Mouse (Mus musculus) right cerebral cortex, postnatal 36 days (tissue): ENCODE measurements at regions not wholly inside any gene's neighbourhood (a gene's known extent, or its start where the extent isn't known, plus 50 kb on each side); places are given as distances from the start of the nearest gene placed in this dataset.
"Not testable (repeated sequence)": the region's sequence is repeated elsewhere in the genome, so short reads cannot be mapped to it uniquely, and the experiment has no call there.

ENCODE experiments used
- DNase-seq, 2 experiments: peaks; one replicate each; pipeline ENCODE4 v3.0.0; 2022; ENCODE audit warnings: low spot score in 2 of 2, mixed read lengths in 1 of 2

DNA sequence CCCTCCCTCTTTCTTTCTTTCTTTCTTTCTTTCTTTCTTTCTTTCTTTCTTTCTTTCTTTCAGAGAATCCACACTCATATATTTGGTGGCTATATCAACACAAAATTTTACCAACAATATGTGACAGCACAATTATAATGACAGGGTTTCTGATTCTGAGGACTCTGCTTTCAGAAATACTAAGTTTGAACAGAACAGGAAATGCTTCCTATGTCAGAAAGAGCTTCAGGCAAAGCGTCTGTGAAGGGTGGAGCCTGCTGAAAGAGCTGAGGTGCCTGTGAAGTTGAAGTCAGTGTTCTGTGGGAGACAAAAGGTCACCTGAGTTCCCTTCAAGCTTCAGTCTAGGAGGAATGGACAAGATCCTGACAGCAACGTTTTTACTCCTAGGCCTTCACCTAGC is 670.8 kb upstream of the Olfr1507 start:
- not testable (repeated sequence) for DNase-seq

DNA sequence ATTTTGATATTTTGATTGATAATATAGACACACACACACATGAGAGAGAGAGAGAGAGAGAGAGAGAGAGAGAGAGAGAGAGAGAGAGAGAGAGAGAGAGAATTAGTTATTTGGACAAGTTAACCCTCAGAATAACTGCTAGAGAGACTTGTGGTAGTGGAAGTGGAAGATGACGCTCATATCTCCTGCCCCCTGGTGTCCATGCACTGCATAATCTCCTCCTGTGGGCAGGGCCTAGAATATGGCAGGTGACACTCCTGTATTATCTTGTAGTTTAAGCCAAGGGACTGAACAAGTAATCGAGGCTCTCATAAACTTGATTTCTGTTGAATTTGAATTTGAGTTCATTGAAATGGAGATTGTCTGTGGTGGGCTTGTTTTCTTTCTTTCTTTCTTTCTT is 663.5 kb upstream of the Olfr1507 start:
- DNase-seq: not testable (repeated sequence)

DNA sequence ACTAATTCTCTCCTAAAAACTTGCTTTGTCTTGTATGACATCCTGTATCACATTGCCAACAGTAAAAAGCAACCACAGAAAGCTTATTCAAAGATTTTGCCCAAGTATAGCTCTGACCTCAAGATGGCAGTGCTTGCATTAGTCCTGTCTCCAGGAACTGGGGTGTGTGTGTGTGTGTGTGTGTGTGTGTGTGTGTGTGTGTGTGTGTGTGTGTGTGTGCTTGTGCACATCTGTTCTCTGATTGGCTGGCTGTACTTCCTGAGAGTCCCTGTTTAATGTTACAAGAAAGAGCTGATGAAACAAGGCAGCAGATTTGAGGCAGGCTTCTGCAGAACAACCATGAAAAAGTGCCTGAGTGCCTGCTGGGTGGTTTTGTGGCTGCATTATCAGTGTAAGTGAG is 639.2 kb upstream of the Olfr1507 start:
- not testable (repeated sequence) for DNase-seq

DNA sequence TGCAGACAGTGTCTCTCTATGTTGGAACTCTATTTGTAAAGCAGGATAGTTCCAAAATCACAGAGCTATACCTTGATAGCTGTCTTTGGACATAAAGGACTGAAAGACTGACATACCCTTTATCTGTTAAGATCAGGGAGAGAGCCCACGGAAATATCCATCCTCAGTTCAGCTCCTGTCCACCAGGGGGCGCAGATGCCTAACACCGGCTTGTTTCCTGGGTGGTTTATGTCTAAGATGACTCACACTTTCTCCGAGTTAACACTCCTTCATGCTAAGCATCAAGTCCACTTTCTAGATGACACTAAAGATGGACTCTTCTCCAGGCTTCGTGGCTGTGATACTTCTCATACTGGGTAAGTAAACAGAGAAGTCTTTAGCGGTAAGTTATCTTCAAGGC is 636.8 kb upstream of the Olfr1507 start:
- DNase-seq: not testable (repeated sequence)

DNA sequence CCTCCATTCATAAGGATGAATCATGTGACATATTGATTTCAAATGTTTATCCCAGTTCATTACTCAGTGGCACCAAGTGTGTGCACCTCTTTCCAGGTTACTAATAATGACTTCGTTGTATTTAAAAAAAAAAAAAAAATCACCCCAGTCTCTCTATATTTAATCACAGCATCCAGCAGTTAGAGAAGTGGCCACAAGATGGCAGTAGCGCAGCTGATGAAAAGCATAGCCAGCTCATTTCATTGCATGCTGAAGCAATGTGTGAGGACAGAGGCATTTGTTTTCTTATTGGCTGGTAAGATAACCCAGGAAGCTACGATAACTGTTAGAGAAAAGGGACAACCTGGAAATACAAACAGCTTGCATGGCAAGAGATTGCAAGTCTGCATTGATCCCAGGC is 626.2 kb upstream of the Olfr1507 start:
- DNase-seq: peak; percentile 2 to 9

DNA sequence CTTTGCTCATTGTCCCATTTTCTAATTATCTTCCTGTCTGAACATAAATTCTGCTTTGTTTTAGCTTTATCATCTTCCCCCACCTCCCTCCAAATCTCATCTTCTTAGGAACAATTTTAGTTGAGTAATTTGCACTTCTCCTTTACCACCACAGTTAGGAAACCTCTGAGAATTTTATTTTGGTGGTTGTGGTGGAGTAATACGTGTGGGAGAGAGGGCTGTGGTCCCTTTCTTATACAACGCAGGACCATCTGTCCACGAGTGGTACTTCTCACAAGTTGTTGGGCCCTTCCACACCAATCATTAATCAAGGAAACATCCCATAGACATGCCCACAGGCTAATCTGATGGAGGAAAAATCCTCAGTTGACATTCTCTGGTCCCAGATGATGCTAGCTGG is 614.2 kb upstream of the Olfr1507 start:
- not testable (repeated sequence) for DNase-seq

DNA sequence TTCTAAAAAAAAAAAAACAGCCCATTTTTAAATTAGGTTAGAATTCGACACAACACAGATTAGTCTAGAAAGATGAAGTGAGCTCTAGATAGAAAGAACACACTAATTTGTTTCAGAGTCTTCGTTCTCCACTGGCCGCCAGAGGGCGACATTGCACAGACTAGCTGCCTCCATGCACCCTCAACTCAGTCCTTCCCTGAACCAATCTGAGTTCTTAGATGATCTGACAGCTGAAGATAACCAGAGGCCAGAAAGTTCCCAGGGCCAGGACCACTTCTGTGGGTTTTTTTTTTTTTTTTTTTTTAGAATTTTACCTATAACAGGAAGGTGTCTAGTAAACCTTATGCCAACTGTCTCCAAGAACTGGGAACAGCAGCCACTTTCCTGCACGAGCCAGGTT is 605.8 kb upstream of the Olfr1507 start:
- not testable (repeated sequence) for DNase-seq

DNA sequence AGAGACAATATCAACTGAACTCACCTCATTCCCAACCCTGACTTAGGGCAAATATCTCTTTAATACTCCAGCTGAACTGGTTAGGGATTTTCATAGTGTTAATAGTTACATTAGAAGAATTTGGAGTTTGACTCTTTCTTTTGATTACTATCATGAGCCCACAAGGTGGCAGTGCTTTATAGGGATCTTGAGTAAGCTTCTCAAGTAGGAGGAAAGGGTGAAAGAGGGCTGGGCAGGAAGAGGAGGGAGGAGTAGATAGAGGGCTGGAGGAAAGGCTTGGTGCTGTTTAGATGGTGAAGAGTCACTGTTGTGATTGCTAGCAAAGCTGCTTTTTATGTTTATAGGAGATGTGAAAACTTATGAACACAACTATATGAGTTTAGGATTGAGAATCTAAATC is 595.4 kb upstream of the Olfr1507 start:
- DNase-seq: not testable (repeated sequence)

DNA sequence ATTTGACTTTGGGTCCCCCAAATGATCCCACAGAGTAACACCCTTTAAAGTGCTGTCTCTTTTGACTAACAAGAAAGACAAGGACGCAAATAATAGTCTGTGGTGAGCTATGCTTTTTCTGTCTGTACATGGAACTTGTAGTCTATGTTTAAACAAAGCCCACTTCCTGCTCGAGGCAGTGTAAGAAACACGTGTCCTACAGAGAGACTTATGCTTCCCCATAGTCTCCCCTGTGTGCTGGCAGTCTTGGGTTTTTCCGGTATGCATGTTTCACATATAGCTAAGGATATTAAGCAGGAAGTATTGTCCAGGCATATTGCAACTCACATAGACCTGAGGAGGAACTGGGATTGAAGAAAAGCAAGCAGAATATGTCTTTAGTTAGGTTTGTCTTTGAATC is 586.3 kb upstream of the Olfr1507 start:
- not testable (repeated sequence) for DNase-seq

DNA sequence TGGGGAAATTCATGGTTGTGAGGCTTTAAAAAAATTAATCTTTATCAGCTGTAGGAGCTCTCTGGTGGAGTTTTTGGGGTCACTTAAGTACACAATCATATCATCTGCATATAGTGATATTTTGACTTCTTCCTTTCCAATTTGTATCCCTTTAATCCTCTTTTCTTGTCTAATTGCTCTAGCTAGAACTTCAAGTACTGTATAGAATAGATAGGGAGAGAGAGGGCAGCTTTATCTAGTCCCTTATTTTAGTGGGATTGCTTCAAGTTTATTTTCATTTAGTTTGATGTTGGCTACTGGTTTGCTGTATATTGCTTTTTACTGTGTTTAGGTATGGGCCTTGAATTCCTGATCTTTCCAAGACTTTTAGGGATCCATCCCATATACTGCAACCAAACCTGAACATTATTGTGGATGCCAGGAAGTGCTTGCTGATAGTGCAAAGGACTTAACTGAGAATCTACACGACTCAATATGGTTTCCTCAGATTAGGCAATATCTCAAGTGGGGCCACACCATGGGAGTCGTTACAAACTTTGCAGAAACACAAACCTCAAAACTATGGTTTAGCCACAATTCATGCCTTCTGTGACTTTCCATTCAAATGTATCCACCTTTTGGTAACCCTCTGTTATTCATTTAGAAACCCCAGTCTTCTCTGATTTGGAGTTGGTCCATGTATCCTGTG is 585.6 kb upstream of the Olfr1507 start:
- DNase-seq: not testable (repeated sequence)

DNA sequence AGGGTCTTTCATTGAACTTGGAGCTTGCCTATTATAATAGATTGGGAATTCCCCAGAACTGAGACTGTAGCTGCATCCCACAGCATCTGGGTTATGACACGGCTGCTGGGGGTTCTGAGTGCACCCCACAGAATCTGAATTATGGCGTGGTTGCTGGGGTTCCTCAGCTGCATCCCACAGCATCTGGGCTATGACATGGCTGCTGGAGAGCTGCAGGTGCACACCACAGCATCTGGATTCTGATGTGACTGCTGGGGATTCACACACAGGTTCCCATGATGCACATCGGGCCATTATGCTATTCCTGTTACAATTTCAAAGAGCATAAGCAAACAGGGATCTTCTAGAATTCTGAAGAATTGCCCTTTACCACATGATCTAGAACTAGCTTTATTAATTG is 585.0 kb upstream of the Olfr1507 start:
- not testable (repeated sequence) for DNase-seq

DNA sequence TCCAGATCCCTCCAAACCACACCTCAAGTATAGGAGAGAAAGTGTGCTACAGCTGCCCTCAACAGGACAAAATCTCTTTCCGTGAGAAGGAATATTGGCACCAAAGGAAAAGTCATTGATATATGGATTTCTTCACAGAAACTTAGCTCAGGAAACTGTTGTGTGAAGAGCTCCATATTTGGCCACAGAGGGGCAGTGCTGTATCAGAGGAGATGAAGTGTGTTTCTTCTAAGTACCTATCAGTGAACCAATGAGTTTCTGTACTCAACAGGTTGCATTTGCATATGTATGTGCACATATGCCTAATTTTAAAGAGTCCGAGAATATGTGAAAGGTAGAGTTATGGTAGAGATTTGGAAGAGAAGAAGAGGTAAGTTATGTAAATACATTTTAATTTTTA is 580.4 kb upstream of the Olfr1507 start:
- DNase-seq: not testable (repeated sequence)

DNA sequence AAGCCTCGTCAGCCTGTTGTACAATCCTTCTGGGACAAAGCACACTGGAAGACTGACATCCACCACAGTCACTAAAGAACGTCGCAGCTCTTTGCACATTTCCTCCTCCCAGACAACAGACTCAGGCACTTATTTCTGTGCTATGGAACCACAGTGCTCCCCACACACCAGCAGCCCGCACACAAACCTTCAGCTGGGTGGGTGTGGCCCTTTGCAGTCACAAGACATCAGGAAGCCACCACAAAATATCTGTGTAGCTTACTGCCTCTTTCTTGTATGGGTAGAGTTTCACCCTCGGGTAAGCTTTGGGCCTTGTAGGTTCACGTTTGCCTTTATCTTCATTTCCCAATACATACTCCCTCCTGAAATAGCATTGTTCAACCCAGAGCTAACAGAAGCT is 577.6 kb upstream of the Olfr1507 start:
- not testable (repeated sequence) for DNase-seq

DNA sequence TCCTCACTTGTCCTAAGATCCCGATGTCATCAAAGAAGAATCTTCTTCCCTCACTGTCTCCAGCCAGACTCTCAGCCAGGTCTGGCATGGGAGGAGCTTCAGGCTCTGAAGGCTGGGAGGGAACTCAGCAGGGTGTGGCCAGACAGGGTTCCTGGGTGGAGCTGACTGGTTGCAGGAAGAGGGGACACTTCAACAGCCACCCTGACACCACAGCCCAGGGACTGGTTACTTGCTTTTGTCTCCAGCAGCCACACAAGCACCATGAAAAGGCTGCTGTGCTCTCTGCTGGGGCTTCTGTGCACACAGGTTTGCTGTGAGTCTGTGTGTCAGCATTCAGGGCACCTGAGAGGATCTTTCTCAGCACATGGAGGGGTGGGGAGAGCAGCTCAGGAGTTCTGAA is 577.0 kb upstream of the Olfr1507 start:
- DNase-seq: not testable (repeated sequence)

DNA sequence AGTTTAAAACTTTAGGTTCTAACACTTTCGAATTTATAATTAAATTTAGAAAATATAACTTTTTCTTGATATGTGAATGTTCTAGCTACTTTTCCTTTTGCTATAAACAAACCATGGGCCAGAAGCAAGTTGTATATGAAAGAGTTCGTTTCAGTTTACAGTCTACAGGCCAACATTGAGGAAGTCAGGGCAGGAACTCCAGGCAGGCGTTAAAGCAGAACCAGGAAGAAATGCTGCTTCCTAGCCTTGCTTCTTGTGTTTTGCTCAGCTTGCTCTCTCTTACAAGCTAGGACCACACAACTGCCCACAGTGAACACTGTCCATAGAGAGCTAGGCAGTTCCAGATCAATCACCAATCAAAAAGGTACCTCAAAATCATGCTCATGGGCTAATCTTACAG is 558.9 kb upstream of the Olfr1507 start:
- not testable (repeated sequence) for DNase-seq

DNA sequence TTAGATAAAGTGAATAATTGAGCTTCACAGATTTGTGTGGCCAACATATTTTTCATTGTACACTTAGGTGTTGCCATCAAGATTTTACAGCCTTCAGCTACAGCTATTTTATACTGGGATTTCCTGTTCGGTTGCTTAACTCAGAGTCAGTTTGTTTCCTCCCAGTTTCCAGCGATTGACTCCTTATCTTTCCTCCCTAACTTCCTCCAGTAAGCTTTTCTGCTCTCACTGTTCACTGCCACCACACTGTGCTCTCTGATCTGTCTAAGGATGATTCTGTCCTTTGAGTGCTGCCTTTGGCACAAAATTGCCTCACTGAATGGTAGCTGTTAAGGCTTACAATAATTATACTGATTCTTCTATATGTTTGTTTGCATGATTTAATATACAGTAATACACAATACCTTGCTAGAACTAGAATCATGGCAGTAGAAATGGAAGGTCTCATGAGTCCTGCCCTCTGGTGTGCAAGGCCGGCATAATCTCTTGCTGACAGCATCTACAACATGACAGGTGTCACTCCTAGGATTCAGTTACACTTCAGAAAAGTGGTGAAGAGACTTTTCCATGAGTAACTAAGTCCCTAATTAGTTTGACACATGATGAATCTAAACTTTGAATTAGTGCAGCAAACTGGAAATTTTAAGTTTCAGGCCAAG is 558.0 kb upstream of the Olfr1507 start:
- DNase-seq: not testable (repeated sequence)

DNA sequence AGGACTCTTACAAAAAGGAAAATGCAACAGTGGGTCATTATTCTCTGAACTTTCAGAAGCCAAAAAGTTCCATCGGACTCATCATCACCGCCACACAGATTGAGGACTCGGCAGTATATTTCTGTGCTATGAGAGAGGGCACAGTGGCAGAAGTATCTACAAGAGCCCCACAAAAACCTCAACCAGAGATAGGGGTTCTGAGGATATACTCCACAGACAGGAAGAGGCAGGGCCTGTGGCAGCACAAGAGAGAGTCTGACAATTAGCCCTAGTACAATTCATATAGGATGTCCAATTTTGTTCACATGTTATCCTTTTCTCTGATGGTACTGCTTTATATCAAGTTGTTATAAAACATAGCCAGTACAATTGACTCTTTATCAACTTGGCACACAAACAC is 552.1 kb upstream of the Olfr1507 start:
- not testable (repeated sequence) for DNase-seq

DNA sequence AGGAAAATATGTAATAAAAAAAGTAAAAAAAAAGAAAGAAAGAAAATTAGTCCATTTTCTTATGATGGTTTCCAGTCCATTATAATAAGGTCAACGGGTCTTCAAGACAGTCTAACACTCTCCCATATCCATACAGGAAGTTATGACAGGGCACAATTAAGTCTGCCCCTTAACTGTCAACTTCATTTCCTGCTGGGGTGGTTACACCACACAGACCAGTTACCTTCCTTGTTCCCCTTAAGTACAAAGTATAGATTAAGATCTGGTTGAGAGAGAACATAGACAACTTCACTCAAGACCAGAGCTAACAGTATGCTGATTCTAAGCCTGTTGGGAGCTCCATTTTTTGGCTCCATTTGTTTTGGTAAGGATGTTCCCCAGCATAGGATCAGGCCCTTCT is 551.4 kb upstream of the Olfr1507 start:
- not testable (repeated sequence) for DNase-seq

DNA sequence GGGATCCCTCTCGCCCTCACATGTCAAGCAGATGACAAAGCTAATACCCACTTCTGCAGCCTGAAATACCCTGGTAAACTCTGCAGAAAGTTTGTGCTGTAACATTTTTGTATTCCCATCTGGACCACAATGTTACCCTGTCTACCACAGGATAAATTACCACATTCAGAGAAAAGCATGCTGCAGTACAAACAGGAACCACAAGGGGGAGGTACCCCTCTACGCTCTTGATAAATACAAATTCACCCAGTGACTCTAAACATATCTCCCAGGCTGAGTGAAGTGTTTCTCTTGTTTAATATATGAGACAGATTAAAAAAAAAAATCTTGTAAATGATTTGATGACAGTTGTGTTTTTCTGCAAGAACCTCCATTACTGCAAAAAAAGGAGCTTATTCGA is 549.8 kb upstream of the Olfr1507 start:
- DNase-seq: not testable (repeated sequence)

DNA sequence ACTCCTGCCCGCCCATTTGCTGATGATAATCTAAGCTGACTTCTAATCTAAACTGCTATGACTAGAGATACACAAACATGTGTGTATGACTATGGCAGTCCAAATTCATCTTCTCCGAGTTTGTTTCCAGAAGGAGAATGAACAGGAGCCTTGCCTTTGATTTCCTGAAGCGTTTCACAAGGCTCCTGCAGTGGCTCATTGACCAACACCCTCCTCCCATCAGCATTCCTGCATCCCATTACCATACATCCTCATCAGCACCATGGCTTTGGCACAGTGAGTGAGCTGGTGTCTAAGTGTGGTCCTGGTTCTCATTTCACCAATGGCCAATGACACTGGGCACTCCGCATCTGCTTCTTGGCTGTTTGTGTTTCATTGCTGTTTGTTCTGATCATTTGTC is 548.6 kb upstream of the Olfr1507 start:
- not testable (repeated sequence) for DNase-seq

DNA sequence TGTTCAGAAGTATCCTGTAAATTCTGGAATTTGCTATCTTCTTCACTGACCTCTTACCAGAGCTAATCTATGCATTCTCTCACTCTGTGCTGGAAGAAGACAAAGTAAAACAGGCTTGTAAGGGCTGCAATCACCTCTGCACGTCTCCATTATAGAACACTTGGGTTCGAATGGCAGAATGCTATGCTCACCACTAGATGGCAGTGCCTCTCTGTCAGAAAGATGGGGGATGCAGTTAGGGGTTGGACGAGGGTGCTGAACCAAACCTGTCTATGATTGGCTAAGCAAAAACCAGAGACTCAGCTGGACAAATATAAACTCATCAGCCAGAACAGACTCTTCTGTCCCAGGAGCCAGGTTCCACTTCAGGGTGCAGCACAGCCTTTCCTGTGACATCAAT is 546.5 kb upstream of the Olfr1507 start:
- not testable (repeated sequence) for DNase-seq

DNA sequence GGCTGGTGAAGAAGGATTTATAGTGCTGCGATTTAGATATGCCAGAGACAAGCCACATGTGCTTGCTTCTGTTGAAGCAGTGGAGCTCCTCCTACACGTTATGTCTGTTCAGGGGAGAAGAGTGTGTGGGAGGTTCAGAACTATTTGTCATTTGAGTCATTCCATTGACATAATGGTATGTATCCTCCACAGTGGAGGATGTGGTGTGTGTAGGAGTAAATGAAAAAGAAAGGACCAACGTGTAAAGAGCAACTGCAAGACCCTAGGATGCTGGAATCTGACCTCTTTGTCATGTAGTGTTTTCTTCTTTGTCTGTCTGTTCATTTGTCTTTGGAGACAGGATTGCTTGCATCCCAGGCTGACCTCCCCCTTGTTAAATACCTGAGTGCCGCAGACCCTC is 543.9 kb upstream of the Olfr1507 start:
- peak in 1 of 2 experiments; percentile 8 for DNase-seq

DNA sequence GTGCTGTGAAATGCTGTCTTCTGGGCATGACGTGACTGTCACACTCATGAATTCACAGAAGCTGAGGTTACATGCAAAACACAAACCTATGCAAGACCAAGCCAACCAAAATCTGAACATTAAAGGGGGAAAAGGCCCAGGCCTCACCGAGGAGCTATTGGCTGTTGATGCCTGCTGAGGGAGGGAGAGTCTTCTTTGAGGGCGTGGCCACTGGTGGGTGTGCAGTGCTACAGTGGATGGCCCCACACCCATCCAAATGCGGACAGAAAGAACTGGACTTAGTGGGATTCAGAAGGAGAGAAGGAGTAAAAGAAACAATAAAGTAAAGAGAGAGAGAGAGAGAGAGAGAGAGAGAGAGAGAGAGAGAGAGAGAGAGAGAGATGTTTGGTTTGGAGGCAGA is 539.4 kb upstream of the Olfr1507 start:
- DNase-seq: not testable (repeated sequence)
